Mouse (Mus musculus): ENCODE measurements around the gene Mybpc1. TPM values are rescaled to one million over a fixed set of nuclear protein-coding genes. Genes with fewer than 3 reads are reported as not detected.

The Mybpc1 gene
- polyA plus RNA-seq, 1 experiment = not detected

- H3K27me3 ChIP-seq (ENCODE audit: control insufficient read depth, insufficient read depth, low read length) = no peaks in the 10 kb centered on the region
- TF ChIP-seq POLR2A (IDR thresholded peaks at IDR 0.05; ENCODE audit: low read depth, low read length) (no peak), CTCF (IDR thresholded peaks at IDR 0.05; ENCODE audit: extremely low read depth, insufficient read length, insufficient replicate concordance, low read depth, low read length) (no peak)
- H3K27ac ChIP-seq (ENCODE audit: insufficient read depth, low read depth, low read length) = peak overlapping the region; percentile 82
- no peaks in the 10 kb centered on the region for H3K36me3 ChIP-seq (ENCODE audit: control insufficient read depth, insufficient read depth, low read length)
- H3K4me1 ChIP-seq (ENCODE audit: control insufficient read depth, insufficient read depth, insufficient read length, low read length) = peaks cover 19% of the 10 kb centered on the region; the same call in 1 of the 2 replicates
- WGBS = 27% methylated on average over 5 of the region's 5 CpGs
- no peak overlapping the region for H3K4me3 ChIP-seq (ENCODE audit: low read depth, low read length)
Measured at GRCm38 (mm10) chr10:88505256-88505655, 99.7 kb downstream of the Mybpc1 start.

GRCm38 (mm10) chr10:88504481-88504880 lies 100.5 kb downstream of the Mybpc1 start:
- peak overlapping the region; percentile 81 for H3K27ac ChIP-seq (ENCODE audit: insufficient read depth, low read depth, low read length)
- no peak for TF ChIP-seq POLR2A (IDR thresholded peaks at IDR 0.05; ENCODE audit: low read depth, low read length)
- TF ChIP-seq CTCF (IDR thresholded peaks at IDR 0.05; ENCODE audit: extremely low read depth, insufficient read length, insufficient replicate concordance, low read depth, low read length) = no peak

GRCm38 (mm10) chr10:88503421-88504314 lies 101.3 kb downstream of the Mybpc1 start, which contains the start of gene Chpt1:
TSS of gene Chpt1 (minus strand) at chr10:88504073.
- Histone ChIP-seq H3K27ac (ENCODE audit: insufficient read depth, low read depth, low read length) (peak within 1 kb of the TSS; percentile 81), H3K4me1 (ENCODE audit: control insufficient read depth, insufficient read depth, insufficient read length, low read length) (peaks cover 19% of the 10 kb centered on the region; the same call in 1 of the 2 replicates), H3K27me3 (ENCODE audit: control insufficient read depth, insufficient read depth, low read length) (no peaks in the 10 kb centered on the region), H3K4me3 (ENCODE audit: low read depth, low read length) (peak within 1 kb of the TSS; percentile 73), H3K36me3 (ENCODE audit: control insufficient read depth, insufficient read depth, low read length) (no peaks in the 10 kb centered on the region)
- no peak for TF ChIP-seq CTCF (IDR thresholded peaks at IDR 0.05; ENCODE audit: extremely low read depth, insufficient read length, insufficient replicate concordance, low read depth, low read length)
- TF ChIP-seq POLR2A (IDR thresholded peaks at IDR 0.05; ENCODE audit: low read depth, low read length) = peak; percentile 52; the same call in 1 of the 2 replicates
- WGBS = under 1% methylated on average over 72 of the region's 80 CpGs

More at GRCm38 (mm10) chr10:88504481-88504880, 100.5 kb downstream of the Mybpc1 start:
- H3K4me1 ChIP-seq (ENCODE audit: control insufficient read depth, insufficient read depth, insufficient read length, low read length) = peaks cover 19% of the 10 kb centered on the region; the same call in 1 of the 2 replicates
- no peaks in the 10 kb centered on the region for H3K36me3 ChIP-seq (ENCODE audit: control insufficient read depth, insufficient read depth, low read length)
- H3K27me3 ChIP-seq (ENCODE audit: control insufficient read depth, insufficient read depth, low read length) = no peaks in the 10 kb centered on the region
- WGBS = 27% methylated on average over 3 of the region's 3 CpGs
- H3K4me3 ChIP-seq (ENCODE audit: low read depth, low read length) = no peak overlapping the region

- WGBS = 20% methylated on average over 4 of the region's 4 CpGs
- Histone ChIP-seq H3K27me3 (ENCODE audit: control insufficient read depth, insufficient read depth, low read length) (no peaks in the 10 kb centered on the region), H3K36me3 (ENCODE audit: control insufficient read depth, insufficient read depth, low read length) (no peaks in the 10 kb centered on the region), H3K27ac (ENCODE audit: insufficient read depth, low read depth, low read length) (peak overlapping the region; percentile 74), H3K4me1 (ENCODE audit: control insufficient read depth, insufficient read depth, insufficient read length, low read length) (peaks cover 16% of the 10 kb centered on the region; the same call in 1 of the 2 replicates), H3K4me3 (ENCODE audit: low read depth, low read length) (peak overlapping the region; percentile 73)
- TF ChIP-seq CTCF (IDR thresholded peaks at IDR 0.05; ENCODE audit: extremely low read depth, insufficient read length, insufficient replicate concordance, low read depth, low read length) (no peak), POLR2A (IDR thresholded peaks at IDR 0.05; ENCODE audit: low read depth, low read length) (no peak)
Measured at GRCm38 (mm10) chr10:88502919-88503318, 102.0 kb downstream of the Mybpc1 start.

- no peaks in the 10 kb centered on the region for H3K27me3 ChIP-seq (ENCODE audit: control insufficient read depth, insufficient read depth, low read length)
- WGBS = 42% methylated on average over 13 of the region's 13 CpGs
- TF ChIP-seq CTCF (IDR thresholded peaks at IDR 0.05; ENCODE audit: extremely low read depth, insufficient read length, insufficient replicate concordance, low read depth, low read length) = no peak
- TF ChIP-seq POLR2A (IDR thresholded peaks at IDR 0.05; ENCODE audit: low read depth, low read length) = no peak
- peaks cover 16% of the 10 kb centered on the region; the same call in 1 of the 2 replicates for H3K4me1 ChIP-seq (ENCODE audit: control insufficient read depth, insufficient read depth, insufficient read length, low read length)
- peak overlapping the region; percentile 29; the same call in 1 of the 2 replicates for H3K27ac ChIP-seq (ENCODE audit: insufficient read depth, low read depth, low read length)
- H3K36me3 ChIP-seq (ENCODE audit: control insufficient read depth, insufficient read depth, low read length) = no peaks in the 10 kb centered on the region
- peak overlapping the region; percentile 40; the same call in 1 of the 2 replicates for H3K4me3 ChIP-seq (ENCODE audit: low read depth, low read length)
Measured at GRCm38 (mm10) chr10:88501886-88502765, 102.8 kb downstream of the Mybpc1 start.

- WGBS = 39% methylated on average over 10 of the region's 10 CpGs
- Histone ChIP-seq H3K4me1 (ENCODE audit: control insufficient read depth, insufficient read depth, insufficient read length, low read length) (peaks cover 20% of the 10 kb centered on the region; the same call in 1 of the 2 replicates), H3K27ac (ENCODE audit: insufficient read depth, low read depth, low read length) (no peak overlapping the region), H3K36me3 (ENCODE audit: control insufficient read depth, insufficient read depth, low read length) (no peaks in the 10 kb centered on the region), H3K4me3 (ENCODE audit: low read depth, low read length) (peak overlapping the region; percentile 19; the same call in 1 of the 2 replicates), H3K27me3 (ENCODE audit: control insufficient read depth, insufficient read depth, low read length) (no peaks in the 10 kb centered on the region)
- TF ChIP-seq CTCF (IDR thresholded peaks at IDR 0.05; ENCODE audit: extremely low read depth, insufficient read length, insufficient replicate concordance, low read depth, low read length) (no peak), POLR2A (IDR thresholded peaks at IDR 0.05; ENCODE audit: low read depth, low read length) (no peak)
Measured at GRCm38 (mm10) chr10:88501370-88501769, 103.6 kb downstream of the Mybpc1 start.

Measured in small intestine, adult 2 months (tissue).